Mouse (Mus musculus) right cerebral cortex, postnatal 36 days (tissue): ENCODE results near the gene Dmac1.
"Not testable (repeated sequence)": the region's sequence is repeated elsewhere in the genome, so short reads cannot be mapped to it uniquely, and the experiment has no call there.

Source experiments
- DNase-seq, 2 experiments: peaks; one replicate each; pipeline ENCODE4 v3.0.0; 2022; ENCODE audit warnings: low spot score in 2 of 2, mixed read lengths in 1 of 2

The Dmac1 gene

DNA sequence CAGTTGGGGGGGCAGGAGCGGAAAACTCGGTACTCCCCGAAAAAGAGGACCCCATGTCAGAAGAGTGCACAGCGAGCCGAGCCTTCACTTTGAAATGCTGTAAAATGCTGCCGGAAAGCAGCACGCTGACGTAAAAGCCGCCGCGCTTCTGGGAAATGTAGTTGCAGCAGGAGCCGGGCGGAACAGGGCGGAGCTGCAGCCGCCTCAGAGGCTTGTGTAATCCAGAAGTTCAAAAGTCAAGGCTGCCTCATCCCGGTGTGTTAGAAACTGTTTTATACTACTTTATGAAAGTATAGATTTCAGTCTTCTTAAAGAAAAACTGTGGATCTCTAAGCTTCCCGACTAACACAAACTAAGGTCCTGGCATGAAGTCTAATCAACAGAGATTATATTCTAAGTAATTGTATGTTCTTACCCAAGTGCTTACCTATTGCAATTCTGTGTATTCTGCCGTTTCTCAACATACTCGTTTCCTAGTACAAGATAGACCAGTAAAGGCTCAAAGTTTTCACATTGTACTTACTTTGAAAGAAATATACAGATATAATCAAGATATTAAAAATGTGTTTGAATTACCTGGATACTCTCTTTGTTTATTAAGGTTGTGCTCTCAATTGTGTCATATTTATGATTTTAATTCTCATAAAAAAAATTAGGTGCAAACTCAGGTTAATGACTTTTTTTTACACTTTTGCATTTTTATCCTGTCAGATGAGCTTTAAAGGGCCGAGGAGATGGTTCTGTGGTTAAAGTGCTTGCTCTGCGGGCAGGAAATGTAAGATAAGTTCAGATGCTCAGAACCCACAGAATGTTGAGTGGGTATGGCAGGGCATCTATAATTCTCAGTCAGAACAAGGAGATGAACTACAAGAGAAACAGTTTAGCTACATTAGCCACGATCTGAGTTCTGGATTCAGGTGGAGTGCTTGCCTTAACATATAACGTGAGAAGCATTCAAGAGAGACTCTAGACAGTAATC, at the start of gene Dmac1:
Dmac1 (minus strand) TSS at position 109 of the 979 bp plus-strand sequence.
- peak; percentile 93 to 94 for DNase-seq

DNA sequence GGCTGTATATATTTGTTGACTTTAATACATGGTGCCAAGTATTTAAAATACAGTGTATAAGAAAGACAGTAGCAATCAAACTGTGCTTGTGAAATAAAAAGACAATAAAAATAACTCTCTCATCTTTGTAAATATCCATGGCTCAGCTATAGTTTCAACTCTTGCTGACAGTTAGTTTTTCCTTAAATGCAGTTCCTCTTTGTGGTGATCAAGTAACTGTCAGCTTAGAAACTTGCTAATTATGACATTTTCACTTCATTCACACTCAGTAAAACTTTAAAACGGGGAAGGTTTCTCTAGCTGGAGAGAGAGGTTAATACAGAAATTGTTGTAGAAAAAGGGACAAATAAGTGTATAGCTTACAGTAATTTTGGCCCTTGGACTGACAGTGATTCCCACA, 37.3 kb upstream of the Dmac1 start:
- DNase-seq = no peak

DNA sequence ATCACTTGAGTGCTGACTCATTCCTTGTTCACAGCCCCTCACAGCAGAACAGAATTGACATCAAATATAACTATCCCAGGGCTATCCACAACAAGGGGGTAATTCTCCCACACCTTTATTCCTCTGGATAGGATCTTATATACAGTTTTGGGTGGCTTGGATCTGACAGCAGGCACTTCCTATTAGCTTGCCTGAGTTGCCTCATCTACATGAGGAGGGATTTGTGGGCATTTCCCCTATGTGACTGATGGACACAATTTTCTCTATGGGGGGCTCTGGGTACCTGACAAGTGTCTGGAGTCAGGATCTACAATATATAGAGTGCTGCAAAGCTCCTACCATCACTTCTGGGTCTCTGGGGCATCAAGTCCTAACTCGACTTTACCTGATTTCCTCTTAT, 36.9 kb upstream of the Dmac1 start:
- no peak for DNase-seq

DNA sequence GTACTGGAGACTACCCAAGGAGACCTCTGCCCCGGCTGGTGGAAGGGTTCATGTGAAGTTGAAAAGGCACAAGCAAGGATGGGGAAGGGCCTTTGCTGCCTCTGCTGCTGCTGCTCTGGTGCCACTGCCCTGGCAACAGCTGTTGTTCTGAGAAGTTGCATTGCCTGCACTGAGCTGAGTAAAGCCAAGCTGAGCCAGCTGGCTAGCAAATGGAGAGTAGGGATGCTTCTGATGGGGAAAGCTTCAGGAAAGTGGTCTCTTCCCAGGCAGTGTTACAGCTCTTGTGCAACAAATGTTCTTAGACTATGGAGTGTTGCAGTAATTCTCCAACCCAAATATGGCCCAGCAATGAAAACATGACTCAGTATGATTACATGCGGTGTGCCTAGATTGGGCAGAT, 33.8 kb upstream of the Dmac1 start:
- no peak for DNase-seq

DNA sequence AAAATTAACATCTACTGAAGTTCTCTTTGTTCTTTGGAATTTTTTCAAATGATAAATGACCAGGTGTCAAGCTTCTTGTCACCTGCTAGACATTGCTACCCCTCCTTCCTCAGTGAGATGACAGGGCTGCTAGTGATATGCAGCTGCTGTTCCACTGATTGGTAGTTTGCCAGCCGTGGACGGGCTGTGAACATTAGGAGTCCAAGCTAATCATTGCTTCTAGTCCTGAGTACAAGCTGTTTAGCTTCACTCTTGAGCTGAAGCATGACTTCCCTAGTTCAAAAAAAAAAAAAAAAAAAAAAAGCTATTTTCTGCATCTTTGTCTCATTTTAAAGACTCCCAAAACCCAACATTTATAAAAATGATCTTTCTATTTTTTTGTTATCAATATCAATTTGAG, 33.2 kb upstream of the Dmac1 start:
- DNase-seq = no peak

DNA sequence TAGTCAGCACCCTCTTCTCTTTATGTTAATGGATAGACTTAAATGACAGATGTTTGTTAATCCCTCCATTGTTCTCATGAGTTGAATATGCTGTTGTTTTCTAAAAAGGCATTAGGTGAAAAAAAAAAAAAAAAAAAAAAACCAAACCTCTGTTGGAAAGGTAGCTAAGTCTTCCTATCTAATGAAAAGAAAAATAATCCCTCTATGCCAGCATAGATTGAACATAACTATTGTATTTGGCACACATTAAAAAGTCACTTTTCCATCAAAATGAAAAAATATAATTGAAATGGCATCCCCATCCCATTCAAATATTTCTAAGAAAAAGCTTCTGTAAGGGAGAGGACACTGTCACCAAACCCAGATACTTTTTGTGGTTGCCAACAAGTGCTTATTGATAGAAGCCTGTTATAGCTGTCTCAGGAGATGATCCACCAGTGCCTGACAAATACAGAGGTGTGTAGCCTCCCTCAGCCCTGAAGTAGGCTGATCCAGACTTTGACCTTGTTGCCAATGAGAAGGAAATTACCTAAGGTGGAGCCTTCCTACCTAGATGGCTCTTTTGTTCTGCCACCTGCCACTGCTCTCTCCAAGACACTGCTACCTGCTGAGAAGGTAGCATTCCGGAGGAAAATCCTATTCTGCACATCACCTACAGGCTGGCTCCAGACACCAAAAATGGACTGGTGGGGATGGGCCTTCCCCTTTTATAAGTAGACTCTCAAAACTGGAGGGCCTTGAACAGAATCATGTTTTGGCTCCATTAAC, 22.3 kb upstream of the Dmac1 start:
- no peak for DNase-seq

DNA sequence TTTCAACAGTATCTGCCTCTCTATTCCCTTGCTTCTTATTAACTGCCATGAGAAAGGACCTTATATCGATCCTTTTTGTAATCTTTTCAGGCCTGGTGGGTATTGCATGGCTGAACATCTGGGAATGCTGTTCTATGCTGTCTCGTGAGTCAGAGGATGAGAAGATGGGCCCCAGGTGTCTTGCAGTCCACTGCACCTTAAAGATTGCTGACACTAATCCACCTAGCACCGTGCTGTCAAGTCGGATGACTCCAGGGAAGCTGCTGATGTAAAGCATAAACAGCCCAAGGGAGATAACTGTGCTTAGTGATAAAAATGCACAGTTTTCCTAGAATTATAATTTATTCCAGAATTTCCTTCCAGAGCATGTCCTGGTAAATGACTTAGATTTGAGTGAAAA, 14.2 kb upstream of the Dmac1 start:
- no peak for DNase-seq

DNA sequence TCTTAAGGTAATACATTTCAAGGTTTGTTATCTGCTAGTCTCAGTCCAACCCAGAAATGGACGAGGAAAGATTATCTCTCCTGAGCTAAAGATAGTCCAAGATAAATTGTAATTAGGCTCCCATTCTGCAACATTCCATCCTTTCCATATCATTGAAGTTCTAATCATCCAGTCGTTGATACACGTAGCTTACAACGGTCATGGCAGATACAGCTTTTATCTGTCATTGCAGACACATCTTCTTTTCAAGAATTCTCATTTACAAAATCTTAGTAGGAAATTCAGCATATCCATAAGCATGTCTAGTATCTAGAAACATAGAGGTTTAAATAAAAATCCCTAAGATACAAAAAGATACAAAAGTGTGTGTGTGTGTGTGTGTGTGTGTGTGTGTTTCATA, 13.0 kb upstream of the Dmac1 start:
- DNase-seq = no peak

DNA sequence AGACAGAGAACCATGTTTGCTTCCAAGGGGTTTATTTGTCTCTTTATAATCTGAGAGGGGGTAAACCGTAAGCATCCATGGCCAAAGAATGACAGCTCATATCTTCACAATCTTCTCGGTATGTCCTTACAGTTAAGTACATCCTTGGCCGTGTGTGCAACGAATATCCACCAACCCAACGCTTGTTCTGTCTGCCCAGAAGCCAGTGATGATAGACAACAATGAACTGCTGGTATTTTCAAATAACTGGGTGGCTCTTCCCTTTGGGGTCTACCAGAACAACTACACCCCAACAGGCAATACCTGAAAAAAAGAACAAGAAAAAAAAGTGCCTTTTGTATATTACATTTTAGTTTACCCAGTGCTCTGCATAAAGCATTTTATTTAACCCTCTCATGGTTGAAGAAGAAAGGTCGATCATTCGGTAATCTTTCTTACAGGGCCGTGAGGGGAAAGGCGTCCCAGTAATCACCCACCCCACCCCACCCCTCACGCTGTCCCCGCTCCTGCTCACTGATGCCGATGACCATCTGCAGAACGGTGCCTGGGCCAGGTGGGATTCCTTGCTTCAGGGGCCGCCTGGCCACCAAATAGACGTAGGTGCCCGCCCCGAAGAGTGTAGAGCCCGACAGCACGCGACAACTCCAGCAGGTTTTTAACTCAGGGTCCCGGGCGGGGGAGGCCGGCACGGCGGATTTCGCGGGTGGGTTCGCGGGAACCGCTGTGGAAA, 473 bp downstream of the Dmac1 start:
- no peak for DNase-seq

DNA sequence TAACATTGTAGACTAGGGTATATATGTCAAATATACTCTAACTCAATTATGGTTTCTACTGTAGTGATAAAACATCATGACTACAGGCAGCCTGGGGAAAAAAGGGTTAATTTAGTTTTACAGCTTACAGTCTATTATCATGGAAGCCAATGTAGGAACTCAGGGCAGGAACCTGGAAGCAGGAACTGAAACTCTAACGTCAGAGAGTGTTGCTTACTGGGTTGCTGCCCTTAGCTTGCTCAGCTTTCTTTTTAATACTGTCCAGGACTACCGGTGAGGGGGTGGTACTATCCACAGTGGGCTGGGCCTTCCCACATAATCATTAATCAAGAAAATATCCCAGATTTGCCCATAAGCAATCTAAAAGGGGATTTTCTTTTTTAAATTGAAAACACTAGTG, 2.4 kb downstream of the Dmac1 start:
- DNase-seq = no peak

DNA sequence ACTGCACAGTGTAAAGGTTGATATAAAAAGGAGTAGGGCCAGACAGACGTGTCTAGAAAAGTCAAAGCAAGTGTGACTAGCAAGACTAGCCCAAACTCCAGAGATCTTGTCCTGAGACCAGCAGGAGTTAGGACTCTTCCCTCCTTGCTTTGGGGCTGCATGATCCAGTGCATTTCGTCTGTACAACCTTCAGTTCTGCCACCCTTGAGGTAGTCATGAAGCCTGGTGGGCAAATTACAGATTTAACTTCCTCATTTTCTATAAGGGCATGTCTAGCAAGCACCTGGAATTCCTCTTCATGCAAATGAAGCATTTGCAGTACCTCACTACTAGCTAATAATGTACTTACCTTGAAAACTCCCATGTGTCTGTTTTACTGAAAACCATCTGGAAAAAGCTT, 10.2 kb downstream of the Dmac1 start:
- no peak for DNase-seq

DNA sequence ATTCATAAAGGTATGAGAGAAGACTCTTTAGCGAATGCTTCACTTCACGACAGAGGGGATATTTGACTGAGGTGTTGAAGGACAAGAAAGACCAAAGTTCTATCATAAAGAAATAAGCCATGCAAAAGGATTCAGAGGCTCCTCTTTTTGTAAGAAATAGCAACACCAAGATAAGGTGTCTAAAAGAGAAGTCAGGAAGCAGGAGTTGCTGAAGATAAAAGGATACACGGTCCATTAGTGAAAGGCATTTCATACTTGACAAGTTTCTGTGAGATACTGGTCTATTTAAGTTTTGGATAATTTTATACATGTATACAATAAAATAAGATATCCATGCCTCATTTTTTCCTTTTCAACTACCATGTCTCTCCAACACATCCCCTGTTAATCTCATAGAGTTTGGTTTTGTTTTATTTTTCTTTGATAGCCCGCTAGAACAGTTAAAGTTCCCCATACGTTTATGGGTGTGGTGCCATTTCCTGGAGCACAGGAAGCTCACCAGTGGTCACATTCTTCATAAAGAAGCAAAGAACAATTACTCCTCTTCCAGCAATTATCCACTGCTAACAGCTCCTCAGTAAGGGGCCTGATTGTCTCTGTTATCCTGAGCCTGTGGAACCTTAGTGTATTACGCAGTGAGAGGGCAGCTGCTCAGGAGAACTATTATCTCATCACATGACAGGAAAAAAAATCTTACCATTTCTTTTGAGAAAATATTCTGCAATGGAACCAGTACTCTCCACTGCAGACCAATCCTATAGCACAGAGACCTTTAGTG, 11.1 kb downstream of the Dmac1 start:
- no peak for DNase-seq

DNA sequence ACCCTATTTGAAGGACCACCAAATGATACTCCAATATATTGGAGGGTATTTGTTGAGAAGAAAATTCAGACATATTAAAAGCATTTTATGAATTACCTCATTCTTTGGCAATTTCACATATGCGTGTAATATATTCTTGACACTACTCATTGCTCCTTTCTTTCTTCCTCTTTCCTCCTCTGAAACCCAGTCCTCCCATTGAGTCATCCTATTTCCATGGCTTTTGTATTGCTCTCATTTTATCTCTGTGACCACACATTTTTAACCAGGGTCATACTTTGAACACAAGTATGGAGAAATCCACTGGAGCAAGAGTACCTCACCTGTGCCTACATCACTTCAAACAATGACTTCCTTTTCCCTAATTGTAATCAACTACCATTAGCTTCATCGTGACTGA, 13.9 kb downstream of the Dmac1 start:
- DNase-seq = no peak

DNA sequence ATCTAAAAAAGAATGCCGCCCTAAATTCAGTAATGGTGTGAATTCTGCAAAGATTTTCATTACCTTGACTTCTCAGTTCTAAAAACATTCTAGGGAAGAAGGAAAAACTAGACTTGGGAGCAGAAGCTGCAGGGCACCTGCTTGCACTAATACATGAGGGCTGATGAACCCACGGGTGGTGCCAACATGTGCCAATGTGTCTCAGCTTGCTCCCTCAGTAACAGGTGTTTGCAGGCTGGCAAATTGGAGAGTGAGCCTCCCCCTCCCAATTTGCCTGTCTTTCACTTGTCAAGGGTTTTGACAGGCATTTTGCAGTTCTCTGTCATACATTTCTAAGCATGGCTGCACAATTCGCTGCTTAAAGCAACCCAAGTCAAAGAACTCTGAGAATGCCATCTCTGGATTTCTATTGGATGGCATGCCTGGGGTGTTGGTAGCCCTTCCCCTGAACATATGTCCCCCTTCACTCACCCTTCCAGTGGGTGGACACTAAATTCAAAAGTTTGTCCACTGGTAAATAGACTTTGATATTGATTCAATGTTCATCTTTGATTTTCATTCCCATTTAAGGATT, 14.5 kb downstream of the Dmac1 start:
- DNase-seq = no peak

DNA sequence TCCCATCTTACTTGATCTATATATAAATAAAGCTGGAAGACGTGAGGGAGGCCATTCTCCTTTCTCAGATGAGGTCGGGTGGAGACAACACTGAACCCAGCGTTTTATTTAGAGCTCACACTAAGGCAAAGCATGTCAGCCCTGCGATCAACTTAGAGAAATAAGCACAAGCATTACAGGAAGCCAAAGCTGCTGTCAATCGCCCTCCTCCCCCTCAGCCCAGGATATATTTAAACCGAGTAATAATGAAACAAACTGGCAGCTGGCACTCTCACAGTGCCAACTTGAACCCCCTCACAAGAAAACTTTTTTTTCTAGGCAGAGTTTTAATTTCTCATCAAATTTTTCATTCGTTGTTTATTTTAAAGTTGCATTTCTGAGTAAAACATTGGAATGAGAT, 15.7 kb downstream of the Dmac1 start:
- no peak for DNase-seq

DNA sequence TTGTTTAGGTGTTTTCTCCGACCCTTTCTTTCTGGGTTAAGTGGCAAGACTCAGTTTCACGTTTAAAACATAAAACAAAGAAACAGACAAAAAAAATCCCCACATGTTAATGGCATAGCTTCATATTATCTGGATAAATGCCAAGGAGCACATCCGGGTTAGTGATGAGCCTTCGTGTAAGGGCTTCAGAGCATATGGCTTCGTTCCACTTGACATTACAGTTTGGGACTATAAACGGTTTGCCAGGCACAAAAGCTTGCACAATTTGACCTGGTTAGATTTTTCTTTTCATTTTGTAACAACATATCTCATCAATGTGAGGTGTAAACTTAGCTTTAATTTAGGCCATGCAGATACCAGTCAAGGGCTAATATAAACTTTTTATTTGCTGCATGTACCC, 17.9 kb downstream of the Dmac1 start:
- DNase-seq = no peak

DNA sequence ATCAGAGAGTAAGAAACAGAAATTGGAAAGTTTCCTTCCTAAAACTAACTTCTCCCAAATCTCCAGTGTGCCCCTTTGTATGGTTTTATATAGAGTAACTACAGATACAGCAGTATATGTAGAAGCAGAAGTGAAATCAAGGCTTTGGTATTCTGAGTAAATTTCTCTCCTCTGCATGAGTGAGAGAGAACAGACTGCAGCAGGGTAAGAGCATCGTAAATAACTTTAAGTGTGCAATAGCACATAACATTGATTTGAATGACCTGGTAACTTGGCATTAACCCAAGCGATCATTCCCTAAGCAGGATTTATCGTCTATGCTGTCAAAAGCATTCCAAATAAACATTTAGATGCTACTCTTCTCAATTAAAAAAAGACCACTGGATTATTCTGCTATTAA, 18.7 kb downstream of the Dmac1 start:
- DNase-seq = no peak

DNA sequence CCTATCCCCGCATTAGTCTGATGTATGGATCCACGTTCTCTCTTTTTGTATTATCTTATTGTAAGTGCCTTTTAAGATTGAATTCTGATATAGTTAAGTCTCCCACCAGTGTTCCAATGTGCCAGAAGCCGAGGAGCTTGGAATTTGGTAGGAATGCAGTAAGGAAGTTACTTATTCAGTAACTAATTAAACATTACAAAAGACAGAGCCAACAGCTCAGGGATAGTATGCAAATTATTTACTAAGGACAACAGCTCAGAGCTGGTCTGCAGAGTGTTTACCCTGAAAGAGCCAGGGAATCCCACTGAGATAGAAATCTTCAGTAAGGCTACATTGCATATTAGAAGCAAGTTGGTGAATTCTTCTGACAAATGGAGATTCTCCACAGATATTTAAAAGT, 43.5 kb downstream of the Dmac1 start:
- DNase-seq = not testable (repeated sequence)
